Mouse (Mus musculus) megakaryocyte, embryonic 14.5 days (primary cell): ENCODE data around the gene Gorab.

Experiments used
- FLI1 ChIP-seq: IDR thresholded peaks from 2 replicates; pipeline ENCODE4 v1.6.1; 2012; ENCODE audit warnings: low read length, inconsistent platforms, mixed read lengths
- GATA1 ChIP-seq: IDR thresholded peaks from 3 replicates; pipeline ENCODE4 v1.6.1; 2012; ENCODE audit warnings: mixed read lengths, low read length, inconsistent platforms, borderline replicate concordance

DNA sequence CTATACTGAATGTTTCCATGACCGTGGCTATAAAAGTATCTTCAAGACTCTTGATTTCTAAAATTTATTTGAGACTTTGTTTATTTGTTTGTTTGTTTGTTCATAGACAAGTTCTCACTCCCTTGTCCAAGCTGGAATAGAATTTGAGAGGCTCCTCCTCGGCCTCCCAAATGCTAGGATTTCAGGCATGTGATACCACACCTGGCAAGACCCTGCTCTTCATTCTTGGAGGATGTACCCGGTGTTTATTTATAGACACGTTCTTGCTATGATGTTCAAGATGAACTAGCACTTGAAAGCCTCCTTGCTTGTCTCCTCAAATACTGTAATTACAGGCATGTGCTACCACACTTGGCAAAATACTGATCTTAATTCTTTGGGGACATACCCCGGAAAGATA is 57.9 kb downstream of the Gorab start:
- TF ChIP-seq FLI1: no peak
- no peak for TF ChIP-seq GATA1
